Mouse (Mus musculus): ENCODE data around the gene Oxnad1.

DNA sequence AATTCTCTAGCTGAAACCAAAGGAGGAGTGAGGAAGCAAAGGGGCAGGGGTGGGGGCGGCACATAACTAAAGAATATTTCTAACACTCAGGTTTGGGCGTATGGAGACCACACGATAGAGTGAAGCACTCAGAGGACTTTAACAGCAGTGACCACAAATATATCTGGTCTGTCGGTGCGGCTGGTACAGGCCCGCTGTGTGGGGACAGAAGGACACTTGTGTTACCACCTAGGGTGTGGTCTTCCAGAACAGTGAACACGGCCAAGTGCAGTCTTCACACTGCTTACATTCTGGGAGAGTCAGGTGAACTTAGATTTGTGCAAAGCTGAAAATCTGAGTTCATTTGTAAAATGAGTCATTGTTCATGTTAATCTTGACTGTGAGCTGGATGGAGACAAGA, 12.5 kb downstream of the Oxnad1 start:
- TF ChIP-seq CTCF (IDR thresholded peaks at IDR 0.05; ENCODE audit: low read depth, low read length) (no peak), POLR2AphosphoS5 (IDR thresholded peaks at IDR 0.05; ENCODE audit: insufficient replicate concordance, low read depth, low read length) (no peak), GATA1 (IDR thresholded peaks at IDR 0.05; ENCODE audit: borderline replicate concordance, low read length) (no peak), TAL1 (conservative IDR thresholded peaks at IDR 0.05; ENCODE audit: low read depth, low read length) (no peak)
